In genomic region chr14:22530706-22531105, GRCm38 (mm10) we compare ENCODE assay signal across 26 mouse cellular contexts.
"Had no signal": no experiment of that assay in that cellular context is flagged by ENCODE, and none has a peak within 500 bp of the region (broad histone marks: within the 10 kb centered on the region; RNA-seq: fewer than 3 reads in every experiment).

No protein-coding gene starts in this region.

- DNase-seq: cerebellum, postnatal 10 days; cerebellum, postnatal 14 days; cerebellum, postnatal 25 days; cerebellum, postnatal 36 days; embryo, embryonic 11 days; forebrain, postnatal 0 days; gastrocnemius, adult 2 months; gastrocnemius, postnatal 10 days; gastrocnemius, postnatal 14 days; gastrocnemius, postnatal 25 days; gastrocnemius, postnatal 36 days; heart, adult 11 months; heart, adult 18-20 months; heart, adult 2 months had no signal

- H3K27ac ChIP-seq: embryonic facial prominence, embryonic 10.5 days; embryonic facial prominence, embryonic 12.5 days; embryonic facial prominence, embryonic 13.5 days; embryonic facial prominence, embryonic 15.5 days; forebrain, embryonic 10.5 days; forebrain, embryonic 12.5 days; forebrain, embryonic 13.5 days; forebrain, embryonic 15.5 days; gastrocnemius, adult 2 months; heart, adult 2 months; heart, embryonic 10.5 days had no signal

- H3K9ac ChIP-seq: embryonic facial prominence, embryonic 12.5 days; embryonic facial prominence, embryonic 13.5 days; embryonic facial prominence, embryonic 15.5 days; forebrain, embryonic 12.5 days; forebrain, embryonic 13.5 days; forebrain, embryonic 15.5 days; forebrain, postnatal 0 days had no signal

- H3K4me2 ChIP-seq: embryonic facial prominence, embryonic 12.5 days; embryonic facial prominence, embryonic 13.5 days; embryonic facial prominence, embryonic 15.5 days; forebrain, embryonic 12.5 days; forebrain, embryonic 13.5 days; forebrain, embryonic 15.5 days had no signal

- H3K4me1 ChIP-seq: embryonic facial prominence, embryonic 10.5 days; embryonic facial prominence, embryonic 12.5 days; embryonic facial prominence, embryonic 13.5 days; embryonic facial prominence, embryonic 15.5 days; forebrain, embryonic 10.5 days; forebrain, embryonic 12.5 days; forebrain, embryonic 13.5 days; forebrain, embryonic 15.5 days; heart, embryonic 10.5 days had no signal

- H3K9me3 ChIP-seq: embryonic facial prominence, embryonic 10.5 days; embryonic facial prominence, embryonic 12.5 days; embryonic facial prominence, embryonic 13.5 days; embryonic facial prominence, embryonic 15.5 days; forebrain, embryonic 10.5 days; forebrain, embryonic 12.5 days; forebrain, embryonic 13.5 days; forebrain, embryonic 15.5 days; heart, embryonic 10.5 days had no signal

- H3K36me3 ChIP-seq: embryonic facial prominence, embryonic 10.5 days; embryonic facial prominence, embryonic 12.5 days; embryonic facial prominence, embryonic 13.5 days; embryonic facial prominence, embryonic 15.5 days; forebrain, embryonic 10.5 days; forebrain, embryonic 12.5 days; forebrain, embryonic 15.5 days; heart, embryonic 10.5 days had no signal

- H3K27me3 ChIP-seq: embryonic facial prominence, embryonic 12.5 days; embryonic facial prominence, embryonic 13.5 days; embryonic facial prominence, embryonic 15.5 days; forebrain, embryonic 12.5 days; forebrain, embryonic 13.5 days; forebrain, embryonic 15.5 days had no signal

- H3K4me3 ChIP-seq: embryonic facial prominence, embryonic 10.5 days; embryonic facial prominence, embryonic 12.5 days; embryonic facial prominence, embryonic 13.5 days; embryonic facial prominence, embryonic 15.5 days; erythroblast, embryonic 14.5 days; forebrain, embryonic 10.5 days; forebrain, embryonic 12.5 days; forebrain, embryonic 13.5 days; forebrain, embryonic 15.5 days; gastrocnemius, adult 2 months; heart, adult 2 months; heart, embryonic 10.5 days had no signal

- ATAC-seq: forebrain, embryonic 13.5 days; forebrain, embryonic 14.5 days; forebrain, embryonic 15.5 days; forebrain, embryonic 16.5 days; forebrain, postnatal 0 days had no signal
